Mouse (Mus musculus) embryonic facial prominence, embryonic 11.5 days (tissue): Measurements from ENCODE around the gene Flywch1. TPM values are rescaled to one million over a fixed set of nuclear protein-coding genes. Genes with fewer than 3 reads are reported as not detected.

Source experiments
- ATAC-seq: fragments of 200-750 bp; cut with Nextera tagmentation; replicated peaks from 2 replicates; pipeline ENCODE4 v1.8.0; 2017; ENCODE audit warnings: low read depth; ENCODE audit not compliant: insufficient number of reproducible peaks, low FRiP score, low TSS enrichment
- DNase-seq: peaks from one replicate; pipeline ENCODE4 v3.0.0-alpha.2; 2015; ENCODE audit warnings: low spot score
- H3K27ac ChIP-seq: fragments of 300-500 bp; sonication (generic); replicated peaks from 2 replicates; pipeline ENCODE4 v1.5.1; 2014; ENCODE audit warnings: mild to moderate bottlenecking, low read depth, low read length, control low read depth
- H3K27me3 ChIP-seq: fragments of 300-500 bp; sonication (generic); 2 replicates; pipeline ENCODE4 v1.6.1; 2014; ENCODE audit warnings: mild to moderate bottlenecking, low read length, moderate library complexity, mixed read lengths; ENCODE audit not compliant: control insufficient read depth, insufficient read depth
- H3K36me3 ChIP-seq: fragments of 300-500 bp; sonication (generic); replicated peaks from 2 replicates; pipeline ENCODE4 v1.6.1; 2014; ENCODE audit warnings: low read depth, mild to moderate bottlenecking, low read length, moderate library complexity, mixed read lengths; ENCODE audit not compliant: control insufficient read depth, insufficient read depth
- H3K4me1 ChIP-seq: fragments of 300-500 bp; sonication (generic); 2 replicates; pipeline ENCODE4 v1.6.1; 2014; ENCODE audit warnings: low read length, mixed read lengths; ENCODE audit not compliant: control insufficient read depth, insufficient read depth
- H3K4me2 ChIP-seq: fragments of 300-500 bp; sonication (generic); 2 replicates; pipeline ENCODE4 v1.6.1; 2014; ENCODE audit warnings: low read depth, mild to moderate bottlenecking, control low read depth, low read length, moderate library complexity
- H3K4me3 ChIP-seq: fragments of 300-500 bp; sonication (generic); 2 replicates; pipeline ENCODE4 v1.5.1; 2014; ENCODE audit warnings: low read depth, low read length, control low read depth
- H3K9ac ChIP-seq: fragments of 300-500 bp; sonication (generic); replicated peaks from 2 replicates; pipeline ENCODE4 v1.6.1; 2014; ENCODE audit warnings: mild to moderate bottlenecking, control low read depth, low read length
- H3K9me3 ChIP-seq: fragments of 300-500 bp; sonication (generic); replicated peaks from 2 replicates; pipeline ENCODE4 v1.6.1; 2016; ENCODE audit warnings: mild to moderate bottlenecking, low read length, inconsistent platforms, mixed read lengths; ENCODE audit not compliant: control insufficient read depth
- WGBS: fragments of 180-500 bp; shearing (Covaris S2); extraction: QIAGEN DNeasy Blood & Tissue Kit; methylation state at CpG from one replicate; pipeline ENCODE4 v1.1.7; 2014; 5-methylcytosine and 5-hydroxymethylcytosine counted together
- polyA plus RNA-seq: library from polyadenylated mRNA; unstranded; fragments of >200 nt; fragmentation: Nextera tagmentation; extraction: Ambion mirVana; gene quantifications from 2 replicates; pipeline ENCODE4 v1.2.1, GENCODE M21; 2014

Gene Flywch1
- polyA plus RNA-seq, 1 experiment from 2014 or later: 88.3 TPM

DNA sequence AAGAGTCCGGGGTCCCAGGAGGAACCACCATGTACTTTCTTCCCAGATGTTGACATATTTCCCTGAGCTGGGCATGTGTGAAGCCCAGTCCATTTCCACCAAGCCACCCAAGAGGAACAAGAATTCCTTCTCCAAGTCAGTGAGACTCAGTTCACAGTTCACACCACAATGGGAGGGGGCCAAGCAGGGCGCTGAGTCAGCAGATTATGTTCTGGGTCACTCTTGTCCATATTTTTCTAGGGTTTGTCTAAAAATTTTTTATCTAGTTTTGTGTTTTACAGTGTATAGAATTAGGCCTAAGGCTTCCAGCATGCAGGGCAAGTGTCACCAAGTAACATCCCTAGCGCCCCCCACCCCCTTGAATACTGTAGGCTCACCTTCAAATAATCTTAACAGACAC lies 10.2 kb downstream of the Flywch1 start:
- H3K9me3 ChIP-seq: no peaks in the 10 kb centered on the region
- H3K27me3 ChIP-seq: no peaks in the 10 kb centered on the region
- no peak overlapping the region for H3K9ac ChIP-seq
- 90% methylated on average over 3 of the region's 3 CpGs for whole genome bisulfite sequencing
- no peak for DNase-seq
- no peak overlapping the region for H3K27ac ChIP-seq
- H3K36me3 ChIP-seq: peaks cover 14% of the 10 kb centered on the region
- H3K4me1 ChIP-seq: no peaks in the 10 kb centered on the region
- H3K4me3 ChIP-seq: no peak overlapping the region
- ATAC-seq: no peak
- no peak overlapping the region for H3K4me2 ChIP-seq

DNA sequence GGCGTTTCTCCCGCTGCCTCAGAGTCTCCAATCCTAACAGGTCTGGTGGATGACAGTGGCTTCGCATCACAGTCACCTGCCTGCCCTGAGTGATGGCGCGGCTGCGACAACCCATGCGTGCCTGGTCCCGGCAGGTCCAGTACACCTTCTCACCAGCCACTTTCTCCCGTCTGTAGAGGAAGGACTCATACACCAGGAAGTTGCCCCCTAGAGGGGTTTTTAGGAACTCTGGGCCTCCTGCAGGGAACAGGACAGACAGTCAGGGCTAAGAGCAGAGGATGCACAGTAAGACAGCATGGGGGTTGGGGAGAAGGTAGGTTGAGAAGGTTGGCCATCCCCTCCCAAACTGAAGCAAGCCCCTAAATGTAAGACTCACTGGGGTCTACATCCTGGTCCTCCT lies 11.2 kb downstream of the Flywch1 start:
- Histone ChIP-seq H3K4me2 (no peak overlapping the region), H3K9ac (no peak overlapping the region), H3K4me1 (no peaks in the 10 kb centered on the region), H3K27me3 (no peaks in the 10 kb centered on the region), H3K9me3 (no peaks in the 10 kb centered on the region), H3K36me3 (peaks cover 18% of the 10 kb centered on the region), H3K4me3 (no peak overlapping the region), H3K27ac (no peak overlapping the region)
- WGBS: 92% methylated on average over 9 of the region's 9 CpGs
- ATAC-seq (no peak), DNase-seq (no peak)

DNA sequence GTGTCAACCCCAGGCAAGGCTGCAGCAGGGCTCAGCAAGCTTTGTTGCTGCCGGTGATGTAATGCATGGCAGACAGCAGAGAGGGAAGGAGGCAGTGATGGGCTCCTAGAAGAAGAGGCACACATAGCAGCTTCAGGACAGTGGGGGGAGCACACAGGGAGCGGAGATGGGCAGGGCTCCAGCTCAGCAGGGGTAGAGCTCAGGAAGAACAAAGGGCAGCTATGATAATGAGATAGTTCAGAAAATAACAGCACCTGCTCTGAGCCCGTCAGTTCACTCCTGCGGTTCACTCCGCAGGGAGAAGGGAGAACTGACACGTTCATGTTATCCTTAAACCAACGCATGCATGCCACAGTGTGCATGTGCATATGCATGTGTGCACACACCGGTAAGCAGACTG lies 12.6 kb downstream of the Flywch1 start:
- Histone ChIP-seq H3K4me2 (no peak overlapping the region), H3K36me3 (peaks cover 18% of the 10 kb centered on the region), H3K4me3 (no peak overlapping the region), H3K27me3 (no peaks in the 10 kb centered on the region), H3K9me3 (no peaks in the 10 kb centered on the region), H3K27ac (no peak overlapping the region), H3K4me1 (no peaks in the 10 kb centered on the region), H3K9ac (no peak overlapping the region)
- DNase-seq: no peak
- ATAC-seq: no peak
- 86% methylated on average over 8 of the region's 8 CpGs for WGBS

DNA sequence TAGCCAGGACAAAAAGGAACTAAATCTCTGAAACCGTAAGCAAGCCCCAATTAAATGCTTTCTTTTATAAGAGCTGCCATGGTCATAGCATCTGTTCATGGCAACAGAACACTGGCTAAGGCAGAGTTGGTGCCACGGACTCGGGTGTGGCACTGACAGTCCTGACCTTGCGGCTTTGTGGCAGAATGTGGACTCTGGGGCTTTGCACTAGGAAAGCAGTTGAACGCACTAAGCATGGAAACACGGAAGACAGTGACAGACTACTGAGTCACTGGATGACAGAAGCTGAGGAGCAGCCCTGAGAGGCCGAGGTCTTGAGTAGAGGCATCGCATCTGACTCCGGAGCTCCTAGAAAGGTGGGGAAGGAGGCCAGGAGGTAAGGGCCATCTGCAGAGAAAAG lies 13.8 kb downstream of the Flywch1 start:
- Histone ChIP-seq H3K4me1 (no peaks in the 10 kb centered on the region), H3K4me2 (no peak overlapping the region), H3K27ac (no peak overlapping the region), H3K9ac (no peak overlapping the region), H3K9me3 (no peaks in the 10 kb centered on the region), H3K27me3 (no peaks in the 10 kb centered on the region), H3K36me3 (peaks cover 27% of the 10 kb centered on the region), H3K4me3 (no peak overlapping the region)
- ATAC-seq: no peak
- 91% methylated on average over 9 of the region's 9 CpGs for WGBS
- DNase-seq: no peak

DNA sequence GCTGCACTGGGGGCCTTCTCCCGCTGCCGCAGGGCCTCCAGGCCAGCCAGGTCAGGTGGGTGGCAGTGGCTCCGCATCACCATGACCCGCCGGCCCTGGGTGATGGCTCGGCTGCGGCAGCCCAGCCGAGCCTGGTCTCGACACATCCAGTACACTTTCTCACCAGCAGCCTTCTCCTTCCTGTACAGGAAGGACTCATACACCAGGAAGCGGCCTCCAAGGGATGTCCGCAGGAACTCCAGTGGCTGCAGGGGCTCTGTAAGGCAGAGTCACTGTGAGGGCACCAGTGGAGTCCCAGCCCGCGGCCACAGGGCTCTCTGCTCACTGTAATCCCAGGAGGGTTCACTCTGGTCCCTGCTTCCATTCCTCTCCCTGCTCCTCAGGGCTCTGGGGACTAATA lies 15.7 kb downstream of the Flywch1 start:
- 93% methylated on average over 13 of the region's 13 CpGs for WGBS
- Histone ChIP-seq H3K27ac (no peak overlapping the region), H3K27me3 (no peaks in the 10 kb centered on the region), H3K4me1 (no peaks in the 10 kb centered on the region), H3K36me3 (peaks cover 28% of the 10 kb centered on the region), H3K4me2 (no peak overlapping the region), H3K9me3 (no peaks in the 10 kb centered on the region), H3K9ac (no peak overlapping the region), H3K4me3 (no peak overlapping the region)
- DNase-seq (no peak), ATAC-seq (no peak)

DNA sequence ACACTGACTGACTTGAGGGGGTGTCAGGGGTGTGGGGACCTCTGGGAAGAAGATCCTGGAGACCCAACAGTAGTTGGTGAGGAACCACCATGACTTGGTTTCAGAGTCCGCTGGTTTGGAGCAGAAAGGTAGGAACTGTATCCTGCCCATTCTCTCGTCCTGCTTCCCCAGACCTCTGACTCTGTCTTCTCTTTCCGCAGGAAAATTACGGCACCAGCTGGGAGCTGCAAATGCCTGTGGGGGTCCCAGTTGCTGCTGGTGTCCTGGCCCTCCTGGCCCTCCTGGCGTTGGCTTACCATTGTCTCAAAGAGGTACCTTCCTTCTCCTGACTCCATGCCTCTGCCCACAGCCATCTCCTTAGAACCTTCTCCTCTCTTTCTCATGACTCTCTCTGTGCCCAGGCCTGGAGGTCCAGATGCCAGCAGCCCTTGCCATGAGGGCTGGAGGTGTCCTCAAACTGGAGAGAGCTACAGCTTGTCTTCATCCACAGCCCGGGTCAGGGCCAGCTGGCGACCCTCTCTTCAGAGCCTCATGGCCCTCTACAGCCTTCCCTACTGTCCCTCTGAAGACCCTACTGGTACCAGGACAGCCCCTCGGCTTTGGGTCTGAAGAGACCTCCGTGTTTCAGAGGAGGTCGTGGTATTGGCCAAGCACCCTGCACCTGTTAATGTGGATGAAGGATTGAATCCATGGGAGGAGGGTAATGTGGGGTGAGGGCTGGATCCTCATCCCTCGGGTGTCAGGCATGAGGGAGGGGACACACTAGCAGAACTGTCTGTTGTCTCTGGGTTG lies 21.8 kb downstream of the Flywch1 start:
- ATAC-seq (no peak), DNase-seq (no peak)
- H3K4me3 ChIP-seq: no peak overlapping the region
- H3K4me1 ChIP-seq: peaks cover 6% of the 10 kb centered on the region
- H3K27me3 ChIP-seq: peaks cover 28% of the 10 kb centered on the region
- H3K27ac ChIP-seq: no peak overlapping the region
- peaks cover 13% of the 10 kb centered on the region; the same call in 1 of the 2 replicates for H3K36me3 ChIP-seq
- no peak overlapping the region for H3K4me2 ChIP-seq
- WGBS: 79% methylated on average over 11 of the region's 11 CpGs
- H3K9me3 ChIP-seq: no peaks in the 10 kb centered on the region
- H3K9ac ChIP-seq: no peak overlapping the region

DNA sequence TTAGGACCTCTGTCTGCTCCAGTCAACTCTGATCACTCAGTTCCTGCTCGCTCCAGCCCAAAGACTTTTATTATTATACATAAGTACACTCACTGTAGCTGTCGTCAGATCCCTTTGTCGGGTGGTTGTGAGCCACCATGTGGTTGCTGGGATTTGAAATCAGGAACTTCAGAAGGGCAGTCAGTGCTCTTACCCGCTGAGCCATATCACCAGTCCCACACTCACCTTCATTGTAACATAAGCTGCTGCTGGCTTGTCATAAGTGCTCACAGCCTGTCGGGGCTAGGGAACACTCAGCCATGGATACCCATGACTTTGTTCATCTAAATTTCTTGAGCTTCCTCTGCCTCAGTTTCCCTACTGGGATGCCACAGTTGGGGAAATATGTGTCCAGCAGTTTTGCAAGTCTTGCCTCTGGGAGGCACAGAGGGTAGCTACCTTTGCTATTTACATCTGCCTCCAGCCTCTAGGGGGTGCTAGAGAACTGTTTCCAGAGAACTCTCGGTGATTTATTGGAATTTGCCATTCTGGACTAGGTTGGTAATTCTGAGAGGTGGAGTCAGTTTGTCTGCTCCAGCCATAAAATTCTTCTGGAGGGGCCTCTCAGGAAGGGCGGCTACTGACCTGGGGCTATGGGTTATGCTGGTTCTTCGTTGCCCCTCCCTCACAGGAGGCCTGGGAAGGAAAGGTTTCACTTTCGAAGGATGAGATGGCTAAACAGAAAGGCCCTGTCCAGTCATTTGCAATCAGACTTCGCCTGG lies 22.6 kb downstream of the Flywch1 start:
- H3K9ac ChIP-seq: no peak overlapping the region
- H3K4me2 ChIP-seq: no peak overlapping the region
- H3K4me1 ChIP-seq: peaks cover 8% of the 10 kb centered on the region
- no peaks in the 10 kb centered on the region for H3K9me3 ChIP-seq
- peaks cover 35% of the 10 kb centered on the region for H3K27me3 ChIP-seq
- no peak overlapping the region for H3K4me3 ChIP-seq
- peak; percentile 87 for DNase-seq
- peaks cover 13% of the 10 kb centered on the region; the same call in 1 of the 2 replicates for H3K36me3 ChIP-seq
- no peak overlapping the region for H3K27ac ChIP-seq
- no peak for ATAC-seq
- 36% methylated on average over 10 of the region's 10 CpGs for WGBS

DNA sequence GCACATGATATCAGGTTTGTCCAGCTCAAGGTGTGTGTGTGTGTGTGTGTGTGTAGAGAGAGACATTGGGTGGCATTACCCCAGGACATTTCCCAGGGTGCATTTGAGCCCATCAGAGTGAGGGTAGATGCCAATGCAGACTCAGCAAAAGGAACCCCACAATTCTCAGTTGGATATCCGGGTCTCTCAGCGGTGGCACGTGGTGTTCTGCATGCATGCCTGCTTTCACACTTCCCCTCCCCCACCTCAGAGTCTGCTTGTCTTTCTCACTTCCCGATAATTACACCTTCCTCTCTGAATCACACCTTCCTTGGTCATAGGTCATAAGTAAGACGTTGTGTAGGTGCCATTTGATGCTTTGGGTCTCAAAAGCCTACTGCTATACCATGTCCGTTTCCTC lies 23.4 kb downstream of the Flywch1 start:
- H3K9me3 ChIP-seq: no peaks in the 10 kb centered on the region
- H3K4me2 ChIP-seq: no peak overlapping the region
- ATAC-seq: no peak
- peaks cover 8% of the 10 kb centered on the region; the same call in 1 of the 2 replicates for H3K36me3 ChIP-seq
- H3K27ac ChIP-seq: no peak overlapping the region
- H3K4me1 ChIP-seq: peaks cover 8% of the 10 kb centered on the region
- H3K9ac ChIP-seq: no peak overlapping the region
- no peak for DNase-seq
- H3K27me3 ChIP-seq: peaks cover 43% of the 10 kb centered on the region
- 42% methylated on average over 6 of the region's 6 CpGs for WGBS
- no peak overlapping the region for H3K4me3 ChIP-seq
